Mouse (Mus musculus) G1E (cell line): ENCODE measurements around the gene Rabl6. TPM values are rescaled to one million over a fixed set of nuclear protein-coding genes. Genes with fewer than 3 reads are reported as not detected.

Experiments used
- ATAC-seq: 2 replicates; pipeline ENCODE4 v1.8.0; 2016; ENCODE audit warnings: mild to moderate bottlenecking; ENCODE audit not compliant: insufficient number of reproducible peaks, poor library complexity, low FRiP score, severe bottlenecking; ENCODE audit errors: extremely low read depth
- DNase-seq: peaks from one replicate; pipeline ENCODE4 v3.0.0; 2012; ENCODE audit warnings: low spot score
- H3K27me3 ChIP-seq: 2 replicates; pipeline ENCODE4 v1.6.1; 2012; ENCODE audit warnings: mild to moderate bottlenecking, low read length, inconsistent platforms; ENCODE audit not compliant: insufficient read depth
- H3K36me3 ChIP-seq: replicated peaks from 2 replicates; pipeline ENCODE3; 2012; ENCODE audit warnings: mild to moderate bottlenecking, inconsistent platforms
- H3K4me1 ChIP-seq: 2 replicates; pipeline ENCODE4 v1.6.1; 2012; ENCODE audit warnings: low read depth, low read length, inconsistent platforms, mixed read lengths; ENCODE audit not compliant: insufficient read depth
- H3K4me3 ChIP-seq: 2 replicates; pipeline ENCODE4 v1.5.1; 2012; ENCODE audit warnings: low read depth, mild to moderate bottlenecking, inconsistent platforms, low read length, moderate library complexity, mixed read lengths
- H3K9me3 ChIP-seq: replicated peaks from 2 replicates; pipeline ENCODE4 v1.6.1; 2012; ENCODE audit warnings: inconsistent platforms
- CTCF ChIP-seq: IDR thresholded peaks from 2 replicates; pipeline ENCODE4 v1.5.1; 2012; ENCODE audit warnings: low read depth, low read length, inconsistent platforms, mixed read lengths
- GATA1 ChIP-seq: IDR thresholded peaks from 2 replicates; pipeline ENCODE4 v1.6.1; 2012; ENCODE audit warnings: borderline replicate concordance, low read length, inconsistent platforms, mixed read lengths
- GATA2 ChIP-seq: IDR thresholded peaks from 2 replicates; pipeline ENCODE4 v1.6.1; 2012; ENCODE audit warnings: low read depth, low read length, inconsistent platforms, borderline replicate concordance
- POLR2AphosphoS5 ChIP-seq: IDR thresholded peaks from 2 replicates; pipeline ENCODE4 v1.6.1; 2012; ENCODE audit warnings: low read depth, low read length, inconsistent platforms; ENCODE audit not compliant: insufficient replicate concordance
- TAL1 ChIP-seq: conservative IDR thresholded peaks from 2 replicates; pipeline ENCODE4 v1.6.1; 2012; ENCODE audit warnings: low read depth, low read length, inconsistent platforms, mixed read lengths
- polyA plus RNA-seq: library from polyadenylated mRNA; stranded (reverse); fragments of >175 nt; gene quantifications from 2 replicates; pipeline ENCODE4 v1.2.3, GENCODE M21; 2012
- total RNA-seq, 2 experiments: library from RNA; stranded (forward) in 1 of 2; stranded (reverse) in 1 of 2; fragments of 200-1000 nt in 1 of 2; fragments of >200 nt in 1 of 2; fragmentation: Nextera tagmentation in 1 of 2; gene quantifications; 2 replicates each; pipeline ENCODE4 v1.2.3; 2014 to 2017

Gene Rabl6
- total and polyA plus RNA-seq, 3 experiments, result 41.5 to 82.4 (median 74.9) TPM

DNA sequence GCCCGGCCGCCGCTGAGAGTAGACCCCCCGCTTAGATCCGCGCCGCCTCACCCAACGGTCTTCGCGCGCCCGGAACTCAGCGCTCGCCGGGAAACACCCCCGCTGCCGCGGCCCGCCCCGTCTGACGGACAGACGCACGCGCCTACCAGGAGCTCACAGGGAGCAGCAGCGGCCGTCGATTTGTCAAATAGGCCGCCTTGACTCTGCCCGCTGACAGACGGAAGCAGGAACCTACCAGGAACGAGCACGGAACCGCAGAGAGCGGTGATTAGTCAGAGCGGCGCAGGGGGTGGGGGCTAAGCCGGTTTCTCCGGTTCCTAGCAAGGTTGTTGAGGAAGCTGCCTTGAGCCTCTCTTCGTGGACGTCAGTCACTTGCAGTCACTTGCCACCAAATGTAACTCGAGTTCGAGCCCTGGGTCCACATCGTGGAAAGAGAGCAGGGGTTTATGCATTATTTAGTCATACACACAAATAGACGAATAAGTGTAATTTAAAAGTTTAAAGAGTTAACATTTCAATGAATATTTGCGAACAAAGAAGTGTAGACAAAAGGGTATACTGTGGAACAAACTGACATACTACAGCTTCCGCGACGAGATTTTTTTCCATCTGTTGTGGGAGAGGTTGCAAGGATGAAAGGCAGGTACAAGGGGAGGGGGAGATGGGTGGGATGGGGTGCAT is 61.4 kb downstream of the Rabl6 start, which contains the start of gene Traf2:
TSS of gene Traf2 (minus strand) at position 130 of the 681 bp plus-strand sequence.
- ATAC-seq, result peak; percentile 100
- H3K27me3 ChIP-seq, result peaks cover 5% of the 10 kb centered on the region; the same call in 1 of the 2 replicates
- H3K36me3 ChIP-seq, result peaks cover 33% of the 10 kb centered on the region
- no peaks in the 10 kb centered on the region for H3K9me3 ChIP-seq
- TF ChIP-seq GATA1 (no peak), POLR2AphosphoS5 (no peak), TAL1 (no peak), CTCF (no peak), GATA2 (no peak)
- H3K4me1 ChIP-seq, result peaks cover 48% of the 10 kb centered on the region
- H3K4me3 ChIP-seq, result peak within 1 kb of the TSS; percentile 83
- peak; percentile 100 for DNase-seq

DNA sequence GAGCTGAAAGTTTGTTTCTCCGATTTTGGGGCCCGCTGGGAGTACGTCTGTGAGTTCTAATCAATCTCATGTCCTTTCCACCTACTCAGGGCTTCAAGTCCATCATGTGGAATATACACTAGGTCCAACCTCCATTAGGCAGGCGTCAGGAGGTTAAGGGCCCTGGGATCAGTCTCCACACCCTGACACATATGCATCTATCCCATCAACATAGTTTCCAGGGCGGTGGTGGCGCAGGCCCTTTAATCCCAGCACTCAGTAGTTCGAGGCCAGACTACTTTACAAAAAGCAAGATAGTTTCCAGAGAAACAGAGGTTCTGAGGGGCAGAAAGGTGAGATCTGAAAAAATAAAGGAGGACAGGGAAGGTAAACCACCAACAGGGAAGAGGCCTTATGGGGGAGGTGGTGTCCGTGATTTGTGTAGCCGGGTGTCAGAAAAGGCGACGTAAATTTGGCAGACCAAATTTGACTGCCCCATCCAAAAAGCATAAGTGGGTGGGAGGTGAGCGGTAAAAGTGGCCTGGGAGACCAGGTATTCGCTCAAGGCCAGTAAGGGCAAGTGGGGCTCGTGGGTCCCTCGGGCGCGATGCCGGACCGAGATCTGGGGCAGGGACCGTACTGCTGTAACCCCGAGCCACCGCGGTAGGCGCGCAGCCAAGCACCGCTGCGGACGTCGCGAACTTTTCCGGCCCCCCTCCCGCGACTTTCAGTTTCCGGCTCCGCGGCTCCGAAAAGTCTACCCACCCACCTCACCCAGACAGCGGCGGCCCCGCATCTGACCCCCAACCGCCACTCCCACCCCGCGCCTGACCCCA is 62.1 kb downstream of the Rabl6 start:
- TF ChIP-seq TAL1 (no peak), POLR2AphosphoS5 (no peak), GATA1 (no peak)
- Histone ChIP-seq H3K4me1 (peaks cover 52% of the 10 kb centered on the region), H3K9me3 (no peaks in the 10 kb centered on the region), H3K27me3 (peaks cover 5% of the 10 kb centered on the region; the same call in 1 of the 2 replicates), H3K36me3 (peaks cover 38% of the 10 kb centered on the region), H3K4me3 (peak overlapping the region; percentile 83)
- DNase-seq (no peak), ATAC-seq (no peak)

DNA sequence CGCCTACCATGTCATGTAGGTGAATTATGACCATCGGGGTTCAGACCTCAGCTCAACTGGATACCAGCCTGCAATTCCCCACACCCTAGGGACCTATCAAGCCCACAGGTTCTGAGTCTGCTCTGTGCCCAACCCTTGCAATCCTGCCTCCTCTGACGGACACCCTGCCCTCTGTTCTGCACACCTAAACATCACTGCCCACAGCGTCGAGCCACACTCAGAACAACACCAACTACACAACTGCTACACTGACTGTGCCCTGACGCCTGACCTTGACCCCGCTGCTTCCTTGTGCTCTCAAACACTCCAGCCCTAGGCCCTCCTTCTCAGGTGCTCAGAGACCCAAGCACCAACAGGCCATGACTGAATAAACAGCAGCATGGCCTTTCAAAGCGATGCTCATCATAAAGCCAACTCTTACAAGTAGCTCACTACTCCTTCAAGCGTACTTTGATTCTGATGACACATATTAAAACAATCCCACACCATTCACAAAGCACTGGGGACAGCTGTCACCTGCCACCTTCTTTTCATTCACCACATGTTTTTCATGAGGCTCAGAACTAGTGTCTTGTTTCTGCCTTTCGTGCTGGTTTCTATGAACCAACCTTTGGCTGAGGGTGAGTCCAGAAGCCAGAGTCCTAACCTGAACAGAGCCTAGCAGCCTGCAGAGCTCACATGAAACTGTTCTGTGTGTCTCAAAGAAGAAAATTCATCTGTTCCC is 66.5 kb downstream of the Rabl6 start:
- Histone ChIP-seq H3K4me1 (peaks cover 41% of the 10 kb centered on the region), H3K36me3 (peaks cover 76% of the 10 kb centered on the region), H3K9me3 (no peaks in the 10 kb centered on the region), H3K27me3 (no peaks in the 10 kb centered on the region), H3K4me3 (no peak overlapping the region)
- ATAC-seq, result no peak
- no peak for DNase-seq
- TF ChIP-seq CTCF, result no peak
- no peak for TF ChIP-seq GATA1
- no peak for TF ChIP-seq GATA2

DNA sequence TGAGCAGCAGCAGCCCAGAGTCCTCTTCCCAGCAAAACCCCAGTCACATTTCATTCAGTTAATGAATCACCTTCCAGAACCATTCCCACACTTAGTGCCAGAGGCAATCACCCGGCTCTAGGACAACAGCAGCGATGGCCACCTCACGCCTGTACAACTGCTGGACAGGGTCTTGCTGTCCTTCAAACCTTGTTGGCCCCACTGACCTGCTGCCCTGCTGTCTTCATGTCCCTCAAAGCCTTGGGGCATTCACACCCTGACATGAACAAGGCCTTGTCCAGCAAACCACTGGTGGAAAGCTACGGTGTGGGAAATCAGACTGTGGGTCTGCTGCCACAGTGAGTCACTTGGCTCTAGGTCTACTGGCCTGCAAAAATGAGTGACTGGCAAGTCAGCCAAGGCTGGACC is 67.8 kb downstream of the Rabl6 start:
- Histone ChIP-seq H3K27me3 (no peaks in the 10 kb centered on the region), H3K4me1 (peaks cover 32% of the 10 kb centered on the region), H3K9me3 (no peaks in the 10 kb centered on the region), H3K4me3 (no peak overlapping the region), H3K36me3 (peaks cover 88% of the 10 kb centered on the region)
- no peak for DNase-seq
- TF ChIP-seq TAL1, result no peak
- no peak for TF ChIP-seq POLR2AphosphoS5
- TF ChIP-seq CTCF, result no peak
- no peak for TF ChIP-seq GATA1
- no peak for TF ChIP-seq GATA2
- ATAC-seq, result no peak

DNA sequence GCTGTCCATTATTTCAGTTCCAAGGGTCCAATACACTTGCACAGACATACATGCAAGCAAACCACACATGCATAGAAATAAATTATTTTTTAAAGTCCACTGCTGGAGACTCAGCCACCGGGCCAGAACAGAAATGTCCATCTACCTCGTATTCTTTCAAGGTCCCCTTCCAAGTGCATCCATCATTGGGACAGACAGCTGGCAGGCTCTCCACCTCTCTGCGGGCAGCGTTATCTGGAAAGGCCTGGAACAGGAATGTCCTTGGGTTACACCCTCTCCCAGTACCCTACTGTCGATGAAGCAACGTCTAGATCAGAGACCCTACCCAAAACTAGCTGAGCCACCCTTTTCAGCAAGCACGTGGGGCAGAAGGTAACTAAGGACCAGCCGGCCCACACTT is 71.8 kb downstream of the Rabl6 start:
- no peaks in the 10 kb centered on the region for H3K9me3 ChIP-seq
- H3K27me3 ChIP-seq, result no peaks in the 10 kb centered on the region
- peaks cover 22% of the 10 kb centered on the region for H3K4me1 ChIP-seq
- H3K4me3 ChIP-seq, result no peak overlapping the region
- ATAC-seq (no peak), DNase-seq (no peak)
- TF ChIP-seq GATA1 (no peak), POLR2AphosphoS5 (no peak), CTCF (no peak), TAL1 (no peak), GATA2 (no peak)
- H3K36me3 ChIP-seq, result peaks cover 89% of the 10 kb centered on the region

DNA sequence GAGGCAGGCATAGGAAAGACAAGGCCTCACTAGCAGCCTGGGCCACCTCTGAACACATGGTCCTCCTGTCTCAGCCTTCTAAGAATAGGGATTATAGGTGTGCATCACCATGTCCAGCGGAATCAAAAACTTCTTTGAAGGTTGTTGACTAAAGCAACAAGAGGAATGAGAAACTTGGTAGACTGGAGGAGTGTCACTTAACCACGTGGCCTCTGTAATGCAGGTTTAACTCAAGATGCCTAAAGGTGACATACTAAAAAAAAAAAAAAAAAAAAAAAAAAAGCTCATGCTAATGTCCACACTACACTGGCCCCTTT is 73.5 kb downstream of the Rabl6 start:
- peaks cover 94% of the 10 kb centered on the region for H3K36me3 ChIP-seq
- no peak for ATAC-seq

More for the DNA sequence above, 73.5 kb downstream of the Rabl6 start:
- Histone ChIP-seq H3K4me1 (peaks cover 18% of the 10 kb centered on the region), H3K27me3 (no peaks in the 10 kb centered on the region), H3K4me3 (no peak overlapping the region), H3K9me3 (no peaks in the 10 kb centered on the region)
- DNase-seq, result no peak
- TF ChIP-seq GATA1 (no peak), TAL1 (no peak), GATA2 (no peak), POLR2AphosphoS5 (no peak), CTCF (no peak)
